Mouse (Mus musculus) hindbrain, embryonic 10.5 days (tissue): ENCODE results near the gene Lypd6. TPM values are rescaled to one million over a fixed set of nuclear protein-coding genes. Genes with fewer than 3 reads are reported as not detected.
A peak's percentile ranks its signal among the peaks of the same experiment; 100 is the strongest.

Experiments used
- DNase-seq: peaks from one replicate; pipeline ENCODE4 v3.0.0-alpha.2; 2017; ENCODE audit warnings: low spot score
- H3K27ac ChIP-seq: fragments of 300-500 bp; sonication (generic); 2 replicates; pipeline ENCODE4 v1.5.1; 2016; ENCODE audit warnings: mild to moderate bottlenecking, moderate library complexity
- H3K27me3 ChIP-seq: fragments of 300-500 bp; sonication (generic); 2 replicates; pipeline ENCODE4 v1.6.1; 2016; ENCODE audit warnings: mild to moderate bottlenecking; ENCODE audit not compliant: poor library complexity, insufficient read depth, severe bottlenecking
- H3K36me3 ChIP-seq: fragments of 300-500 bp; sonication (generic); 2 replicates; pipeline ENCODE4 v1.6.1; 2016; ENCODE audit warnings: mild to moderate bottlenecking, moderate library complexity
- H3K4me1 ChIP-seq: fragments of 300-500 bp; sonication (generic); replicated peaks from 2 replicates; pipeline ENCODE4 v1.6.1; 2016; ENCODE audit warnings: mild to moderate bottlenecking
- H3K4me3 ChIP-seq: fragments of 300-500 bp; sonication (generic); 2 replicates; pipeline ENCODE4 v1.5.1; 2016; ENCODE audit warnings: mild to moderate bottlenecking, moderate library complexity
- H3K9me3 ChIP-seq: fragments of 300-500 bp; sonication (generic); 2 replicates; pipeline ENCODE4 v1.6.1; 2016; ENCODE audit warnings: mild to moderate bottlenecking, moderate library complexity
- WGBS: fragments of 180-500 bp; shearing (Covaris S2); methylation state at CpG from one replicate; pipeline ENCODE4 v1.1.7; 2016; 5-methylcytosine and 5-hydroxymethylcytosine counted together
- polyA plus RNA-seq: library from polyadenylated mRNA; unstranded; fragments of >200 nt; fragmentation: Nextera tagmentation; extraction: Ambion mirVana; gene quantifications from 2 replicates; pipeline ENCODE4 v1.2.1, GENCODE M21; 2016

The Lypd6 gene
- polyA plus RNA-seq, 1 experiment from 2014 or later, result 4.0 TPM

- 77% methylated on average over 2 of the region's 2 CpGs for WGBS
- no peaks in the 10 kb centered on the region for H3K27me3 ChIP-seq
- no peaks in the 10 kb centered on the region; the same call in 1 of the 2 replicates for H3K4me1 ChIP-seq
- H3K9me3 ChIP-seq, result no peaks in the 10 kb centered on the region
- H3K4me3 ChIP-seq, result no peak overlapping the region
- H3K36me3 ChIP-seq, result no peaks in the 10 kb centered on the region
- DNase-seq, result no peak
- H3K27ac ChIP-seq, result 0 out of 2 replicates have a peak overlapping the region, but pooled peaks have one; percentile 12
These were observed 85.2 kb downstream of the Lypd6 start for GRCm38 (mm10) chr2:50151401-50151800.

- Histone ChIP-seq H3K4me3 (no peak overlapping the region), H3K9me3 (no peaks in the 10 kb centered on the region), H3K27me3 (no peaks in the 10 kb centered on the region), H3K27ac (no peak overlapping the region), H3K36me3 (no peaks in the 10 kb centered on the region), H3K4me1 (no peaks in the 10 kb centered on the region; the same call in 1 of the 2 replicates)
- no peak for DNase-seq
- WGBS, result 91% methylated on average over 3 of the region's 3 CpGs
These were observed 85.7 kb downstream of the Lypd6 start for GRCm38 (mm10) chr2:50151879-50152278.

GRCm38 (mm10) chr2:50156009-50156408, 89.8 kb downstream of the Lypd6 start:
- 96% methylated on average over 10 of the region's 10 CpGs for WGBS
- Histone ChIP-seq H3K36me3 (no peaks in the 10 kb centered on the region), H3K9me3 (no peaks in the 10 kb centered on the region)

GRCm38 (mm10) chr2:50160069-50160468, 93.8 kb downstream of the Lypd6 start:
- DNase-seq, result no peak
- no peak overlapping the region for H3K4me3 ChIP-seq
- H3K4me1 ChIP-seq, result 0 out of 2 replicates have a peak, but pooled peaks cover under 1% of the 10 kb centered on the region
- H3K27ac ChIP-seq, result no peak overlapping the region
- H3K27me3 ChIP-seq, result no peaks in the 10 kb centered on the region
- no peaks in the 10 kb centered on the region for H3K9me3 ChIP-seq
- WGBS, result 89% methylated on average over 3 of the region's 3 CpGs
- H3K36me3 ChIP-seq, result no peaks in the 10 kb centered on the region

More at GRCm38 (mm10) chr2:50156009-50156408, 89.8 kb downstream of the Lypd6 start:
- Histone ChIP-seq H3K4me3 (no peak overlapping the region), H3K27ac (no peak overlapping the region), H3K27me3 (no peaks in the 10 kb centered on the region), H3K4me1 (no peaks in the 10 kb centered on the region)
- DNase-seq, result no peak

- no peaks in the 10 kb centered on the region for H3K9me3 ChIP-seq
- no peaks in the 10 kb centered on the region for H3K27me3 ChIP-seq
- WGBS, result 91% methylated on average over 8 of the region's 8 CpGs
- 0 out of 2 replicates have a peak, but pooled peaks cover 9% of the 10 kb centered on the region for H3K4me1 ChIP-seq
- H3K36me3 ChIP-seq, result no peaks in the 10 kb centered on the region
- H3K4me3 ChIP-seq, result no peak overlapping the region
- DNase-seq, result no peak
- no peak overlapping the region for H3K27ac ChIP-seq
These were observed 97.4 kb downstream of the Lypd6 start for GRCm38 (mm10) chr2:50163608-50164007.

- WGBS, result 72% methylated on average over 6 of the region's 6 CpGs
- Histone ChIP-seq H3K4me3 (no peak overlapping the region), H3K36me3 (no peaks in the 10 kb centered on the region), H3K9me3 (peaks cover under 1% of the 10 kb centered on the region; the same call in 1 of the 2 replicates), H3K27me3 (no peaks in the 10 kb centered on the region), H3K4me1 (0 out of 2 replicates have a peak, but pooled peaks cover 9% of the 10 kb centered on the region), H3K27ac (no peak overlapping the region)
- no peak for DNase-seq
These were observed 99.0 kb downstream of the Lypd6 start for GRCm38 (mm10) chr2:50165277-50165676.

GRCm38 (mm10) chr2:50166082-50166481, 99.9 kb downstream of the Lypd6 start:
- H3K4me1 ChIP-seq, result 0 out of 2 replicates have a peak, but pooled peaks cover 9% of the 10 kb centered on the region
- no peak overlapping the region for H3K4me3 ChIP-seq
- 69% methylated on average over 5 of the region's 5 CpGs for WGBS
- no peaks in the 10 kb centered on the region for H3K27me3 ChIP-seq
- no peak overlapping the region for H3K27ac ChIP-seq
- no peak for DNase-seq
- no peaks in the 10 kb centered on the region for H3K36me3 ChIP-seq
- H3K9me3 ChIP-seq, result peaks cover 3% of the 10 kb centered on the region; the same call in 1 of the 2 replicates

- Histone ChIP-seq H3K4me1 (peaks cover 22% of the 10 kb centered on the region), H3K36me3 (no peaks in the 10 kb centered on the region), H3K27ac (no peak overlapping the region), H3K4me3 (no peak overlapping the region), H3K9me3 (peaks cover 3% of the 10 kb centered on the region; the same call in 1 of the 2 replicates), H3K27me3 (no peaks in the 10 kb centered on the region)
- 81% methylated on average over 12 of the region's 12 CpGs for WGBS
- DNase-seq, result no peak
These were observed 107.7 kb downstream of the Lypd6 start for GRCm38 (mm10) chr2:50173730-50174528.

GRCm38 (mm10) chr2:50175709-50176108, 109.5 kb downstream of the Lypd6 start:
- Histone ChIP-seq H3K27ac (peak overlapping the region; percentile 53; the same call in 1 of the 2 replicates), H3K36me3 (no peaks in the 10 kb centered on the region), H3K9me3 (no peaks in the 10 kb centered on the region), H3K4me3 (no peak overlapping the region), H3K4me1 (peaks cover 22% of the 10 kb centered on the region), H3K27me3 (no peaks in the 10 kb centered on the region)
- WGBS, result 50% methylated on average over 4 of the region's 4 CpGs
- no peak for DNase-seq

- Histone ChIP-seq H3K4me1 (peaks cover 19% of the 10 kb centered on the region), H3K4me3 (no peak overlapping the region), H3K36me3 (no peaks in the 10 kb centered on the region), H3K9me3 (no peaks in the 10 kb centered on the region), H3K27ac (no peak overlapping the region), H3K27me3 (no peaks in the 10 kb centered on the region)
- WGBS, result 85% methylated on average over 5 of the region's 5 CpGs
- DNase-seq, result no peak
These were observed 112.9 kb downstream of the Lypd6 start for GRCm38 (mm10) chr2:50179164-50179563.

GRCm38 (mm10) chr2:50180423-50180822, 114.2 kb downstream of the Lypd6 start:
- DNase-seq, result no peak
- WGBS, result 90% methylated on average over 3 of the region's 3 CpGs
- H3K27me3 ChIP-seq, result no peaks in the 10 kb centered on the region
- H3K9me3 ChIP-seq, result no peaks in the 10 kb centered on the region
- H3K4me3 ChIP-seq, result no peak overlapping the region
- no peaks in the 10 kb centered on the region for H3K36me3 ChIP-seq
- H3K27ac ChIP-seq, result no peak overlapping the region
- H3K4me1 ChIP-seq, result peaks cover 8% of the 10 kb centered on the region

- no peaks in the 10 kb centered on the region for H3K9me3 ChIP-seq
- no peak overlapping the region for H3K27ac ChIP-seq
- DNase-seq, result no peak
- 92% methylated on average over 3 of the region's 3 CpGs for WGBS
- H3K4me3 ChIP-seq, result no peak overlapping the region
- no peaks in the 10 kb centered on the region for H3K4me1 ChIP-seq
- H3K27me3 ChIP-seq, result no peaks in the 10 kb centered on the region
- no peaks in the 10 kb centered on the region for H3K36me3 ChIP-seq
These were observed 115.1 kb downstream of the Lypd6 start for GRCm38 (mm10) chr2:50181332-50181731.

GRCm38 (mm10) chr2:50186711-50187405, 120.6 kb downstream of the Lypd6 start:
- 43% methylated on average over 12 of the region's 12 CpGs for WGBS
- no peak for DNase-seq
- Histone ChIP-seq H3K9me3 (no peaks in the 10 kb centered on the region), H3K27me3 (no peaks in the 10 kb centered on the region), H3K36me3 (no peaks in the 10 kb centered on the region), H3K4me1 (peaks cover 5% of the 10 kb centered on the region; the same call in 1 of the 2 replicates), H3K4me3 (no peak overlapping the region), H3K27ac (no peak overlapping the region)
